Mouse (Mus musculus): Measurements from ENCODE around the gene Adamtsl2.

Adamtsl2 gene

GRCm38 (mm10) chr2:27075485-27075884 lies 3.7 kb upstream of the Adamtsl2 start:
- DNase-seq (ENCODE audit: low read depth, low spot score) = peak; percentile 25

GRCm38 (mm10) chr2:27077655-27078244 lies 1.4 kb upstream of the Adamtsl2 start:
- no peak for DNase-seq (ENCODE audit: low read depth, low spot score)

- DNase-seq (ENCODE audit: low read depth, low spot score) = no peak
These were observed 867 bp upstream of the Adamtsl2 start for GRCm38 (mm10) chr2:27078312-27078711.

- DNase-seq (ENCODE audit: low read depth, low spot score) = peak; percentile 20
These were observed 470 bp downstream of the Adamtsl2 start for GRCm38 (mm10) chr2:27079649-27080048.

GRCm38 (mm10) chr2:27083761-27084475 lies 4.7 kb downstream of the Adamtsl2 start:
- DNase-seq (ENCODE audit: low read depth, low spot score) = no peak

GRCm38 (mm10) chr2:27084963-27085362 lies 5.8 kb downstream of the Adamtsl2 start:
- no peak for DNase-seq (ENCODE audit: low read depth, low spot score)

GRCm38 (mm10) chr2:27085801-27086200 lies 6.6 kb downstream of the Adamtsl2 start:
- no peak for DNase-seq (ENCODE audit: low read depth, low spot score)

GRCm38 (mm10) chr2:27086483-27087010 lies 7.4 kb downstream of the Adamtsl2 start:
- DNase-seq (ENCODE audit: low read depth, low spot score) = no peak

GRCm38 (mm10) chr2:27087581-27087980 lies 8.4 kb downstream of the Adamtsl2 start:
- DNase-seq (ENCODE audit: low read depth, low spot score) = no peak

GRCm38 (mm10) chr2:27088071-27088644 lies 9.0 kb downstream of the Adamtsl2 start:
- no peak for DNase-seq (ENCODE audit: low read depth, low spot score)

GRCm38 (mm10) chr2:27088700-27089099 lies 9.5 kb downstream of the Adamtsl2 start:
- DNase-seq (ENCODE audit: low read depth, low spot score) = no peak

GRCm38 (mm10) chr2:27089238-27089637 lies 10.1 kb downstream of the Adamtsl2 start:
- no peak for DNase-seq (ENCODE audit: low read depth, low spot score)

GRCm38 (mm10) chr2:27095178-27095577 lies 16.0 kb downstream of the Adamtsl2 start:
- no peak for DNase-seq (ENCODE audit: low read depth, low spot score)

- no peak for DNase-seq (ENCODE audit: low read depth, low spot score)
These were observed 17.3 kb downstream of the Adamtsl2 start for GRCm38 (mm10) chr2:27096341-27096981.

- DNase-seq (ENCODE audit: low read depth, low spot score) = no peak
These were observed 18.1 kb downstream of the Adamtsl2 start for GRCm38 (mm10) chr2:27097241-27097656.

- DNase-seq (ENCODE audit: low read depth, low spot score) = no peak
These were observed 18.6 kb downstream of the Adamtsl2 start for GRCm38 (mm10) chr2:27097776-27098175.

GRCm38 (mm10) chr2:27103554-27103953 lies 24.4 kb downstream of the Adamtsl2 start:
- no peak for DNase-seq (ENCODE audit: low read depth, low spot score)

- DNase-seq (ENCODE audit: low read depth, low spot score) = peak; percentile 13
These were observed 27.6 kb downstream of the Adamtsl2 start for GRCm38 (mm10) chr2:27106816-27107215.

GRCm38 (mm10) chr2:27108144-27108543 lies 29.0 kb downstream of the Adamtsl2 start:
- no peak for DNase-seq (ENCODE audit: low read depth, low spot score)

GRCm38 (mm10) chr2:27109052-27109451 lies 29.9 kb downstream of the Adamtsl2 start:
- no peak for DNase-seq (ENCODE audit: low read depth, low spot score)

- no peak for DNase-seq (ENCODE audit: low read depth, low spot score)
These were observed 33.4 kb downstream of the Adamtsl2 start for GRCm38 (mm10) chr2:27112585-27112984.

- DNase-seq (ENCODE audit: low read depth, low spot score) = no peak
These were observed 35.0 kb downstream of the Adamtsl2 start for GRCm38 (mm10) chr2:27114169-27114568.

Measured in retina, postnatal 7 days (tissue).